Mouse (Mus musculus) CH12.LX (cell line): ENCODE measurements at regions not wholly inside any gene's neighbourhood (a gene's known extent, or its start where the extent isn't known, plus 50 kb on each side); places are given as distances from the start of the nearest gene placed in this dataset.

Experiments used
- DNase-seq: peaks from one replicate; pipeline ENCODE4 v3.0.0-alpha.2; 2013; ENCODE audit errors: extremely low read depth
- H3K27ac ChIP-seq: 2 replicates; pipeline ENCODE4 v1.5.1; 2012; ENCODE audit warnings: low read depth, mild to moderate bottlenecking, control low read depth, moderate library complexity; ENCODE audit not compliant: insufficient read depth
- H3K27me3 ChIP-seq: replicated peaks from 2 replicates; pipeline ENCODE3; 2012; ENCODE audit warnings: inconsistent platforms
- H3K36me3 ChIP-seq, 2 experiments: replicated peaks in 1 of 2; 2 replicates each; pipeline versions ENCODE3 to v1.6.1; 2012; ENCODE audit warnings: inconsistent platforms in 1 of 2, low read length in 1 of 2, mild to moderate bottlenecking in 1 of 2, mixed read lengths in 1 of 2, moderate library complexity in 1 of 2; ENCODE audit not compliant: control insufficient read depth in 1 of 2, insufficient read depth in 1 of 2
- H3K4me1 ChIP-seq, 2 experiments: 2 replicates each; pipeline ENCODE4 v1.6.1; 2012; ENCODE audit warnings: inconsistent platforms in 1 of 2, moderate library complexity in 1 of 2; ENCODE audit not compliant: insufficient read depth in 2 of 2, control insufficient read depth in 1 of 2
- H3K4me2 ChIP-seq: 2 replicates; pipeline ENCODE4 v1.6.1; 2012; ENCODE audit warnings: low read depth, mild to moderate bottlenecking, control low read depth; ENCODE audit not compliant: poor library complexity, insufficient read depth, severe bottlenecking
- H3K4me3 ChIP-seq, 3 experiments: fragments of 150-350 bp in 1 of 3; sonication (generic) in 1 of 3; replicated peaks in 1 of 3; 2 replicates each; pipeline versions ENCODE3 to v1.5.1; 2011 to 2012; ENCODE audit warnings: low read depth in 2 of 3, low read length in 2 of 3, mild to moderate bottlenecking in 2 of 3, moderate library complexity in 2 of 3, control low read depth in 1 of 3, improper control_type of control experiment in 1 of 3, inconsistent platforms in 1 of 3, mixed read lengths in 1 of 3; ENCODE audit not compliant: poor library complexity in 1 of 3
- H3K79me2 ChIP-seq: replicated peaks from 2 replicates; pipeline ENCODE4 v1.6.1; 2012; ENCODE audit warnings: mild to moderate bottlenecking, moderate library complexity; ENCODE audit not compliant: control insufficient read depth, poor library complexity, insufficient read depth, severe bottlenecking; ENCODE audit errors: extremely low read depth
- H3K9ac ChIP-seq: 2 replicates; pipeline ENCODE4 v1.6.1; 2012; ENCODE audit warnings: low read depth, mild to moderate bottlenecking, control low read depth, moderate library complexity; ENCODE audit not compliant: insufficient read depth
- H3K9me3 ChIP-seq: replicated peaks from 2 replicates; pipeline ENCODE3; 2012; ENCODE audit warnings: low read length, inconsistent platforms, mixed read lengths
- BHLHE40 ChIP-seq: IDR thresholded peaks from 2 replicates; pipeline ENCODE4 v1.6.1; 2011; ENCODE audit warnings: mild to moderate bottlenecking, low read depth, low read length, improper control_type of control experiment
- EP300 ChIP-seq: IDR thresholded peaks from 2 replicates; pipeline ENCODE4 v1.6.1; 2011; ENCODE audit warnings: low read length, improper control_type of control experiment
- ETS1 ChIP-seq: conservative IDR thresholded peaks from 2 replicates; pipeline ENCODE4 v1.6.1; 2012; ENCODE audit warnings: low read depth, mild to moderate bottlenecking, inconsistent platforms, low read length, improper control_type of control experiment, moderate library complexity
- HCFC1 ChIP-seq: IDR thresholded peaks from 2 replicates; pipeline ENCODE4 v1.6.1; 2012; ENCODE audit warnings: low read depth, mild to moderate bottlenecking, inconsistent platforms, low read length, improper control_type of control experiment
- IRF4 ChIP-seq: IDR thresholded peaks from 2 replicates; pipeline ENCODE4 v1.6.1; 2014; ENCODE audit warnings: low read depth, mild to moderate bottlenecking, inconsistent platforms, low read length, improper control_type of control experiment
- MAFK ChIP-seq: IDR thresholded peaks from 2 replicates; pipeline ENCODE4 v1.6.1; 2011; ENCODE audit warnings: low read length, improper control_type of control experiment; ENCODE audit not compliant: insufficient replicate concordance
- MAX ChIP-seq: IDR thresholded peaks from 2 replicates; pipeline ENCODE4 v1.6.1; 2011; ENCODE audit warnings: low read length, improper control_type of control experiment
- MAZ ChIP-seq: IDR thresholded peaks from 2 replicates; pipeline ENCODE4 v1.6.1; 2012; ENCODE audit warnings: low read depth, mild to moderate bottlenecking, inconsistent platforms, low read length, improper control_type of control experiment, moderate library complexity
- MEF2A ChIP-seq: IDR thresholded peaks from 2 replicates; pipeline ENCODE4 v1.6.1; 2014; ENCODE audit warnings: low read depth, mild to moderate bottlenecking, inconsistent platforms, low read length, improper control_type of control experiment, borderline replicate concordance
- NELFE ChIP-seq: IDR thresholded peaks from 2 replicates; pipeline ENCODE4 v1.6.1; 2011; ENCODE audit warnings: low read depth, low read length, improper control_type of control experiment
- POLR2AphosphoS2 ChIP-seq: IDR thresholded peaks from 2 replicates; pipeline ENCODE4 v1.6.1; 2011; ENCODE audit warnings: low read depth, low read length, improper control_type of control experiment
- RAD21 ChIP-seq: IDR thresholded peaks from 2 replicates; pipeline ENCODE4 v1.6.1; 2011; ENCODE audit warnings: low read depth, mild to moderate bottlenecking, low read length, improper control_type of control experiment, moderate library complexity
- SIN3A ChIP-seq: IDR thresholded peaks from 2 replicates; pipeline ENCODE4 v1.6.1; 2012; ENCODE audit warnings: low read length, improper control_type of control experiment, inconsistent platforms
- TBP ChIP-seq: conservative IDR thresholded peaks from 2 replicates; pipeline ENCODE4 v1.6.1; 2011; ENCODE audit warnings: low read depth, low read length, improper control_type of control experiment
- USF2 ChIP-seq: conservative IDR thresholded peaks from 2 replicates; pipeline ENCODE4 v1.6.1; 2011; ENCODE audit warnings: low read depth, low read length, improper control_type of control experiment
- ZNF384 ChIP-seq: IDR thresholded peaks from 2 replicates; pipeline ENCODE4 v1.6.1; 2012; ENCODE audit warnings: low read depth, low read length, improper control_type of control experiment, inconsistent platforms
- dilution Hi-C: fragments of 300-500 bp; cut with MboI; formaldehyde crosslinking; loops from 2 replicates; pipeline ENCODE4 v1.14.3; 2020; ENCODE audit warnings: low sequenced_read_pairs; ENCODE audit not compliant: extremely low pct_unique_long_range_greater_than_20kb, extremely low pct_ligation_motif_present
- in situ Hi-C: fragments of 300-500 bp; cut with MboI; formaldehyde crosslinking; loops from 3 replicates; pipeline ENCODE4 v1.14.3; 2019; ENCODE audit warnings: low sequenced_read_pairs, low pct_ligation_motif_present, low pct_unique_long_range_greater_than_20kb, mixed read lengths

- Histone ChIP-seq H3K36me3 (no peaks in the 10 kb centered on the region), H3K27me3 (no peaks in the 10 kb centered on the region), H3K27ac (no peak overlapping the region), H3K4me3 (no peak overlapping the region), H3K79me2 (no peaks in the 10 kb centered on the region), H3K9me3 (peaks cover 40% of the 10 kb centered on the region), H3K4me2 (no peak overlapping the region), H3K4me1 (no peaks in the 10 kb centered on the region), H3K9ac (no peak overlapping the region)
- dilution Hi-C loops: no loop called here
- DNase-seq: no peak
- in situ Hi-C loops: no loop called here
- TF ChIP-seq RAD21: no peak
- TF ChIP-seq POLR2AphosphoS2: no peak
- TF ChIP-seq MAFK: no peak
- no peak for TF ChIP-seq ZNF384
- no peak for TF ChIP-seq BHLHE40
- no peak for TF ChIP-seq EP300
These were observed 194.8 kb downstream of the Tle1 start for GRCm38 (mm10) chr4:72005926-72006325.

- Histone ChIP-seq H3K9me3 (peaks cover 44% of the 10 kb centered on the region), H3K79me2 (no peaks in the 10 kb centered on the region), H3K9ac (no peak overlapping the region), H3K4me2 (no peak overlapping the region), H3K27ac (no peak overlapping the region), H3K36me3 (no peaks in the 10 kb centered on the region), H3K4me1 (no peaks in the 10 kb centered on the region), H3K27me3 (no peaks in the 10 kb centered on the region), H3K4me3 (no peak overlapping the region)
- in situ Hi-C loops: no loop called here
- no peak for DNase-seq
- dilution Hi-C loops: no loop called here
- no peak for TF ChIP-seq BHLHE40
- no peak for TF ChIP-seq MAZ
- TF ChIP-seq SIN3A: no peak
- no peak for TF ChIP-seq MAX
- no peak for TF ChIP-seq MEF2A
- TF ChIP-seq TBP: no peak
These were observed 199.4 kb downstream of the Tle1 start for GRCm38 (mm10) chr4:72001221-72001875.

GRCm38 (mm10) chr4:71968701-71969100, 210.9 kb upstream of the Gm11232 start:
- no peak overlapping the region for H3K4me3 ChIP-seq
- in situ Hi-C loops (no loop called here), dilution Hi-C loops (no loop called here)
- H3K27ac ChIP-seq: no peak overlapping the region
- H3K9ac ChIP-seq: no peak overlapping the region
- H3K4me1 ChIP-seq: no peaks in the 10 kb centered on the region
- no peaks in the 10 kb centered on the region for H3K36me3 ChIP-seq
- H3K79me2 ChIP-seq: no peaks in the 10 kb centered on the region
- H3K27me3 ChIP-seq: no peaks in the 10 kb centered on the region
- no peak for DNase-seq
- TF ChIP-seq ETS1 (no peak), USF2 (no peak), HCFC1 (no peak), IRF4 (no peak), BHLHE40 (no peak), NELFE (no peak)
- H3K9me3 ChIP-seq: peaks cover 16% of the 10 kb centered on the region
- H3K4me2 ChIP-seq: no peak overlapping the region
